Mouse (Mus musculus): ENCODE results near the gene Rasgef1b. TPM values are rescaled to one million over a fixed set of nuclear protein-coding genes. Genes with fewer than 3 reads are reported as not detected.
A peak's percentile ranks its signal among the peaks of the same experiment; 100 is the strongest.

The Rasgef1b gene
- polyA plus RNA-seq, 1 experiment from 2014 or later, result 8.5 TPM

DNA sequence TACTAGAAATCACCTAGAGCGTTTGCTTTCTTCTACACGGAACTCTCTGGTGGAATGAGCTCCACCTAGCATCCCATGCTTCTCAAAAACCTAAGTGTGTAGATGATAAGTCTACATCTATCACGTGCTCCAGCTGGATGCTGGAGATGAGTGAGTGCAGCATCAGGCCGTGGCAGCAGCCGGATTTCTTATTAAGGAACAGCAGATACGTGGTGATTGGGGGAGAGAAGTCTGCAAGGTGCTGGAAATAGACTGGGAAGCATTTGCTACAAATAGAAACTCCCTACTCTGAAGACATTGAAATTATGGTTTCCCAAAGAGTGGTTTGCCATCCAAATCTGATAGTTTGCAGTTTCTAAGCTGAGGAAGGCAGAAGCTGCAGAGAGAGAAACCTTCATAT, 269.9 kb downstream of the Rasgef1b start:
- Histone ChIP-seq H3K4me2 (no peak overlapping the region), H3K36me3 (no peaks in the 10 kb centered on the region), H3K27me3 (no peaks in the 10 kb centered on the region), H3K4me3 (no peak overlapping the region), H3K9me3 (no peaks in the 10 kb centered on the region), H3K27ac (no peak overlapping the region), H3K9ac (no peak overlapping the region), H3K4me1 (no peaks in the 10 kb centered on the region)
- ATAC-seq (ENCODE audit: insufficient number of reproducible peaks, insufficient read depth, low FRiP score, low TSS enrichment, low read depth), result no peak
- WGBS, result 85% methylated on average over 6 of the region's 6 CpGs

DNA sequence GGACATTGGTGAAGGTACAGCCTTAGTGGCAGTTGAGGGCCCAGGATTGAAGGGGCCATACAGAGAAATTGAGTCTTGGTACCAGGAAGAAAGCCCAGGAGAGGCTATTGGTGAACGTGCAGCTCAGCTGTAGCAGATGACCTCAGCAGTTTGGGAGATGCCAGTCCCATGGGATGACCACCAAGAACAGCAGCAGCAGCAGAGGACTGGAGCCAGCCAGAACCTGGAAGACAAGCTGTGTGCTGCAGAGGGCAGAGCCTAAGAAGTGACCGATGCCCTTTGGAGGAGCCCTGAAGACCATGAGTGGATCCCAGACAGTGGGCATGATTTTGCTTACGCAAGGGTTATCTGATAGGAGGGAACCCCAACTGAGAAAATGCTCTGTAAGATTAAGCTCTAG, 271.6 kb downstream of the Rasgef1b start:
- Histone ChIP-seq H3K4me2 (no peak overlapping the region), H3K9ac (no peak overlapping the region), H3K27me3 (no peaks in the 10 kb centered on the region), H3K4me1 (no peaks in the 10 kb centered on the region), H3K36me3 (no peaks in the 10 kb centered on the region), H3K9me3 (no peaks in the 10 kb centered on the region), H3K4me3 (no peak overlapping the region), H3K27ac (no peak overlapping the region)
- no peak for ATAC-seq (ENCODE audit: insufficient number of reproducible peaks, insufficient read depth, low FRiP score, low TSS enrichment, low read depth)
- 87% methylated on average over 3 of the region's 3 CpGs for WGBS

GRCm38 (mm10) chr5:99451939-99452338, 276.9 kb downstream of the Rasgef1b start:
- Histone ChIP-seq H3K27ac (no peak overlapping the region), H3K9ac (no peak overlapping the region), H3K4me2 (no peak overlapping the region), H3K36me3 (no peaks in the 10 kb centered on the region), H3K4me3 (no peak overlapping the region), H3K4me1 (0 out of 2 replicates have a peak, but pooled peaks cover 6% of the 10 kb centered on the region), H3K27me3 (no peaks in the 10 kb centered on the region), H3K9me3 (no peaks in the 10 kb centered on the region)
- no peak for ATAC-seq (ENCODE audit: insufficient number of reproducible peaks, insufficient read depth, low FRiP score, low TSS enrichment, low read depth)
- WGBS, result 62% methylated on average over 2 of the region's 2 CpGs

DNA sequence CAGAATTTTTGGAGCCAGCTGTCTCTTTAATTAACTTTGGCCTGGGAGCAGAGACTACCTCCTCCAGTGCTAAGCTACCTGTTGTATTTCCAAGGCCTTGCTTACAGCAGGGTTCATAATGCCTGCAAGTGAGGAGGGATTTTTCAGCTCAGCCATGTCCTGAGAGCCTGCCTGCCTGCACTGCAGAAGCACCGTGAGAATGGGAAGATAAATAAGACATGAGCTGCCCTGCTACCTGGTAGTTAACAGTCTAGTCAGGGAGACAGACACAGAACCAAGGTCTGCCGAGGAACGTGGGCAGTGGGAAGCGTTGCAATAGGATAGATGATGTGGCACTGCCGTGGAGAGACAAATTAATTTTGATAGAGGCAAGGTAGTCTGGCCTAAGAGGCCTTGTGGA, 277.4 kb downstream of the Rasgef1b start:
- H3K4me1 ChIP-seq, result 0 out of 2 replicates have a peak, but pooled peaks cover 6% of the 10 kb centered on the region
- H3K27ac ChIP-seq, result no peak overlapping the region
- H3K27me3 ChIP-seq, result no peaks in the 10 kb centered on the region
- H3K36me3 ChIP-seq, result no peaks in the 10 kb centered on the region
- H3K4me2 ChIP-seq, result no peak overlapping the region
- 67% methylated on average over 5 of the region's 5 CpGs for WGBS
- no peak overlapping the region for H3K9ac ChIP-seq
- no peak for ATAC-seq (ENCODE audit: insufficient number of reproducible peaks, insufficient read depth, low FRiP score, low TSS enrichment, low read depth)
- H3K9me3 ChIP-seq, result no peaks in the 10 kb centered on the region
- no peak overlapping the region for H3K4me3 ChIP-seq

DNA sequence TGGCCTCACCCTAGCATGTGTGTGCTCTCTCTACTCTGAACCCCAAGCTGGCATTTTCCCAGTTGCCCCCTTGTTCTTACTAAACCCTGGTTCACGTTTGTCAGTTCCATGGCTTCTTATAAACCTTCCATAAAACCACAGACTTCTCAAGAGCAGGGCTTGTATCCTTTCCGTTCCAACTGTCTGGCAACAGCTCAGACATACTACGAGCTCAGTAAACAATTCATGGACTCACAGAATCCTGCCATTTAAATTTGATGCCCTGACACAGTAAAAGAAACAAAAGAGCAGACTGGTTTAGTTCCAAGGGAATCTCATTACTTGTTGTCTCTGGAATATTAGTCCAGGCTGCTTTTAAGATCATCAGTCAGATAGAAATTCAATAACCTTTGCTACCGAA, 277.9 kb downstream of the Rasgef1b start:
- 0 out of 2 replicates have a peak overlapping the region, but pooled peaks have one; percentile 12 for H3K27ac ChIP-seq
- no peaks in the 10 kb centered on the region for H3K9me3 ChIP-seq
- WGBS, result 43% methylated on average over 4 of the region's 4 CpGs
- no peaks in the 10 kb centered on the region for H3K36me3 ChIP-seq
- H3K9ac ChIP-seq, result no peak overlapping the region
- H3K27me3 ChIP-seq, result no peaks in the 10 kb centered on the region
- no peak for ATAC-seq (ENCODE audit: insufficient number of reproducible peaks, insufficient read depth, low FRiP score, low TSS enrichment, low read depth)
- no peak overlapping the region for H3K4me2 ChIP-seq
- H3K4me3 ChIP-seq, result no peak overlapping the region
- 0 out of 2 replicates have a peak, but pooled peaks cover 6% of the 10 kb centered on the region for H3K4me1 ChIP-seq

- H3K27ac ChIP-seq, result no peak overlapping the region
- H3K4me2 ChIP-seq, result no peak overlapping the region
- no peaks in the 10 kb centered on the region for H3K27me3 ChIP-seq
- no peak for ATAC-seq (ENCODE audit: insufficient number of reproducible peaks, insufficient read depth, low FRiP score, low TSS enrichment, low read depth)
- WGBS, result 76% methylated on average over 3 of the region's 3 CpGs
- H3K9ac ChIP-seq, result no peak overlapping the region
- H3K4me1 ChIP-seq, result 0 out of 2 replicates have a peak, but pooled peaks cover 6% of the 10 kb centered on the region
- no peaks in the 10 kb centered on the region for H3K36me3 ChIP-seq
- no peaks in the 10 kb centered on the region for H3K9me3 ChIP-seq
- no peak overlapping the region for H3K4me3 ChIP-seq
Observed at GRCm38 (mm10) chr5:99450463-99450862, 278.4 kb downstream of the Rasgef1b start.

- 89% methylated on average over 6 of the region's 6 CpGs for WGBS
- no peak overlapping the region for H3K4me3 ChIP-seq
- no peak for ATAC-seq (ENCODE audit: insufficient number of reproducible peaks, insufficient read depth, low FRiP score, low TSS enrichment, low read depth)
- no peak overlapping the region for H3K9ac ChIP-seq
- H3K36me3 ChIP-seq, result no peaks in the 10 kb centered on the region
- no peak overlapping the region for H3K27ac ChIP-seq
- no peaks in the 10 kb centered on the region for H3K9me3 ChIP-seq
- H3K27me3 ChIP-seq, result no peaks in the 10 kb centered on the region
- 0 out of 2 replicates have a peak, but pooled peaks cover 6% of the 10 kb centered on the region for H3K4me1 ChIP-seq
- no peak overlapping the region for H3K4me2 ChIP-seq
Observed at GRCm38 (mm10) chr5:99447481-99447880, 281.4 kb downstream of the Rasgef1b start.

GRCm38 (mm10) chr5:99445242-99445641, 283.6 kb downstream of the Rasgef1b start:
- no peak overlapping the region for H3K27ac ChIP-seq
- H3K9me3 ChIP-seq, result no peaks in the 10 kb centered on the region
- H3K4me2 ChIP-seq, result no peak overlapping the region
- H3K4me3 ChIP-seq, result no peak overlapping the region
- no peaks in the 10 kb centered on the region for H3K4me1 ChIP-seq
- H3K27me3 ChIP-seq, result no peaks in the 10 kb centered on the region
- 82% methylated on average over 5 of the region's 5 CpGs for WGBS
- no peak for ATAC-seq (ENCODE audit: insufficient number of reproducible peaks, insufficient read depth, low FRiP score, low TSS enrichment, low read depth)
- H3K9ac ChIP-seq, result no peak overlapping the region
- H3K36me3 ChIP-seq, result no peaks in the 10 kb centered on the region

GRCm38 (mm10) chr5:99444777-99445176, 284.1 kb downstream of the Rasgef1b start:
- WGBS, result 70% methylated on average over 7 of the region's 7 CpGs

DNA sequence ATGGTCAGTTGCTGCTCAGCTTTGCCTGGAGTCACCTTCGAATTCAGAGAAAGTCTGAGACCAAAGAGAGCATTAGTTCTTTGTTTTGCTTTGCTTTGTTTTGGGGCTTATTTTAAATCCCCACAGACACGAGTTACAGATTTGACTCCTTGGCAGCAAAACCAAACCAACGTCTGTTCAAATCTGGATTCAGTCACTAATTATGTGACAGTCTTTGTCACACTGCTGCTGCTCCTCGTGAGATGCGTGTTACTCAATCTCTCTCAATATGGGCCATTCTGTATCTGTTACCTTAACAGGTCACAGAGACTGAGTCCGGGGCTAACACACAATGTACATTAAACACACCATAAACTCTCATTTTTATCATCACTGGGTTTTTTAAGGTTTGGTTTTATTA, 288.8 kb downstream of the Rasgef1b start:
- Histone ChIP-seq H3K9ac (no peak overlapping the region), H3K27me3 (no peaks in the 10 kb centered on the region), H3K4me1 (no peaks in the 10 kb centered on the region), H3K27ac (no peak overlapping the region), H3K4me3 (no peak overlapping the region), H3K4me2 (no peak overlapping the region), H3K36me3 (no peaks in the 10 kb centered on the region), H3K9me3 (no peaks in the 10 kb centered on the region)
- 67% methylated on average over 6 of the region's 6 CpGs for WGBS
- no peak for ATAC-seq (ENCODE audit: insufficient number of reproducible peaks, insufficient read depth, low FRiP score, low TSS enrichment, low read depth)

More at GRCm38 (mm10) chr5:99444777-99445176, 284.1 kb downstream of the Rasgef1b start:
- H3K9me3 ChIP-seq, result no peaks in the 10 kb centered on the region
- no peaks in the 10 kb centered on the region for H3K36me3 ChIP-seq
- no peak overlapping the region for H3K27ac ChIP-seq
- no peak overlapping the region for H3K9ac ChIP-seq
- no peak overlapping the region for H3K4me2 ChIP-seq
- no peaks in the 10 kb centered on the region for H3K27me3 ChIP-seq
- no peak for ATAC-seq (ENCODE audit: insufficient number of reproducible peaks, insufficient read depth, low FRiP score, low TSS enrichment, low read depth)
- no peak overlapping the region for H3K4me3 ChIP-seq
- no peaks in the 10 kb centered on the region for H3K4me1 ChIP-seq

GRCm38 (mm10) chr5:99438526-99438925, 290.3 kb downstream of the Rasgef1b start:
- WGBS, result 42% methylated on average over 1 of the region's 1 CpGs
- Histone ChIP-seq H3K9ac (no peak overlapping the region), H3K27ac (no peak overlapping the region), H3K27me3 (no peaks in the 10 kb centered on the region), H3K4me2 (no peak overlapping the region), H3K4me3 (no peak overlapping the region), H3K4me1 (no peaks in the 10 kb centered on the region), H3K36me3 (no peaks in the 10 kb centered on the region), H3K9me3 (no peaks in the 10 kb centered on the region)
- no peak for ATAC-seq (ENCODE audit: insufficient number of reproducible peaks, insufficient read depth, low FRiP score, low TSS enrichment, low read depth)

DNA sequence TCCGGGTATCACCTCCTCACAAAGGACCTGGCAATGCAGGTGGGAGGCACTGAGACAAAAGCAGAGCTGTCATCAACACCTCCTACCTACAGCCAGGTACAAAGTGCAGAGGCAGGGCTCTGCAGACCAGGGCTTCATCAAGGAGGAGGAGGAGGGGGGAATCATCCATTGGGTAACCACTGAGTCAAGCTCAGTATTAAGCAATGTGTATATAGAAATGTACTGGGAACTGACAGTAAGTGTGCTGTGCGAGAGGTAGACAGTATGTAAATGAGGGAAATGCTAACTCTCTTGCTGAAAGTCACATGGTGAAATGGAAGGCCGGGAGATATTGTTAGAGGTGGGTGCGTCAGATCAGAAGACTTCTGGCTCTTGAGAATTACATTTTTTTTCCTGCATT, 294.6 kb downstream of the Rasgef1b start:
- H3K9me3 ChIP-seq, result no peaks in the 10 kb centered on the region
- no peak overlapping the region for H3K27ac ChIP-seq
- H3K27me3 ChIP-seq, result no peaks in the 10 kb centered on the region
- no peak overlapping the region for H3K4me2 ChIP-seq
- H3K9ac ChIP-seq, result no peak overlapping the region
- WGBS, result 85% methylated on average over 4 of the region's 4 CpGs
- no peaks in the 10 kb centered on the region for H3K4me1 ChIP-seq
- no peaks in the 10 kb centered on the region for H3K36me3 ChIP-seq
- no peak for ATAC-seq (ENCODE audit: insufficient number of reproducible peaks, insufficient read depth, low FRiP score, low TSS enrichment, low read depth)
- no peak overlapping the region for H3K4me3 ChIP-seq

GRCm38 (mm10) chr5:99432471-99432870, 296.4 kb downstream of the Rasgef1b start:
- Histone ChIP-seq H3K27me3 (no peaks in the 10 kb centered on the region), H3K4me1 (peaks cover 4% of the 10 kb centered on the region; the same call in 1 of the 2 replicates), H3K36me3 (no peaks in the 10 kb centered on the region), H3K9me3 (no peaks in the 10 kb centered on the region), H3K9ac (no peak overlapping the region), H3K4me3 (no peak overlapping the region), H3K27ac (no peak overlapping the region), H3K4me2 (no peak overlapping the region)
- ATAC-seq (ENCODE audit: insufficient number of reproducible peaks, insufficient read depth, low FRiP score, low TSS enrichment, low read depth), result no peak
- WGBS, result 91% methylated on average over 8 of the region's 8 CpGs
